Mouse (Mus musculus) olfactory bulb, adult 2 months (tissue): ENCODE data around the gene Mapk11. TPM values are rescaled to one million over a fixed set of nuclear protein-coding genes. Genes with fewer than 3 reads are reported as not detected.
A peak's percentile ranks its signal among the peaks of the same experiment; 100 is the strongest.

Experiments
- H3K27ac ChIP-seq: fragments of 200-500 bp; 2 replicates; pipeline ENCODE4 v1.5.1; 2012; ENCODE audit warnings: low read depth, low read length; ENCODE audit not compliant: insufficient read depth
- H3K4me1 ChIP-seq: fragments of 200-500 bp; 2 replicates; pipeline ENCODE4 v1.6.1; 2012; ENCODE audit warnings: low read length; ENCODE audit not compliant: control insufficient read depth, insufficient read depth
- H3K4me3 ChIP-seq: fragments of 200-500 bp; 2 replicates; pipeline ENCODE4 v1.5.1; 2012; ENCODE audit warnings: mild to moderate bottlenecking, low read depth, low read length, moderate library complexity; ENCODE audit not compliant: insufficient read depth
- CTCF ChIP-seq: fragments of 200-500 bp; IDR thresholded peaks from 2 replicates; pipeline ENCODE4 v1.5.1; 2012; ENCODE audit warnings: low read depth, mild to moderate bottlenecking, low read length, moderate library complexity; ENCODE audit not compliant: insufficient read depth
- POLR2A ChIP-seq: fragments of 200-500 bp; IDR thresholded peaks from 2 replicates; pipeline ENCODE4 v1.6.1; 2012; ENCODE audit warnings: mild to moderate bottlenecking, low read depth, low read length, moderate library complexity; ENCODE audit not compliant: insufficient read depth
- WGBS: fragments of 180-500 bp; shearing (Covaris S2); methylation state at CpG from one replicate; pipeline ENCODE4 v1.1.7; 2018; 5-methylcytosine and 5-hydroxymethylcytosine counted together
- polyA plus RNA-seq: library from polyadenylated mRNA; stranded (reverse); fragments of >200 nt; gene quantifications from 2 replicates; pipeline ENCODE4 v1.2.4, GENCODE M21; 2012; ENCODE audit warnings: low replicate concordance; ENCODE audit not compliant: missing spikeins, insufficient read depth, insufficient read length

Mapk11 gene
- polyA plus RNA-seq, 1 experiment, result not detected

- Histone ChIP-seq H3K4me3 (no peak overlapping the region), H3K4me1 (peaks cover 17% of the 10 kb centered on the region), H3K27ac (no peak overlapping the region)
- TF ChIP-seq POLR2A (no peak), CTCF (no peak)
- WGBS, result 90% methylated on average over 12 of the region's 12 CpGs
These were observed 16.1 kb upstream of the Mapk11 start for GRCm38 (mm10) chr15:89165478-89165877.

- WGBS, result 89% methylated on average over 9 of the region's 9 CpGs
- H3K4me1 ChIP-seq, result no peaks in the 10 kb centered on the region
- no peak for TF ChIP-seq CTCF
- TF ChIP-seq POLR2A, result no peak
- H3K27ac ChIP-seq, result no peak overlapping the region
- no peak overlapping the region for H3K4me3 ChIP-seq
These were observed 12.0 kb upstream of the Mapk11 start for GRCm38 (mm10) chr15:89161397-89161796.

GRCm38 (mm10) chr15:89158516-89158915 is 9.1 kb upstream of the Mapk11 start:
- Histone ChIP-seq H3K27ac (no peak overlapping the region), H3K4me3 (no peak overlapping the region), H3K4me1 (no peaks in the 10 kb centered on the region)
- no peak for TF ChIP-seq CTCF
- TF ChIP-seq POLR2A, result no peak
- WGBS, result 95% methylated on average over 16 of the region's 16 CpGs

GRCm38 (mm10) chr15:89157954-89158353 is 8.5 kb upstream of the Mapk11 start:
- 67% methylated on average over 7 of the region's 7 CpGs for WGBS
- Histone ChIP-seq H3K4me1 (no peaks in the 10 kb centered on the region), H3K27ac (no peak overlapping the region), H3K4me3 (no peak overlapping the region)
- TF ChIP-seq CTCF (0 out of 2 replicates have a peak, but pooled peaks have one; percentile 40), POLR2A (no peak)

GRCm38 (mm10) chr15:89152312-89152711 is 2.9 kb upstream of the Mapk11 start:
- Histone ChIP-seq H3K4me3 (no peak overlapping the region), H3K4me1 (peaks cover 20% of the 10 kb centered on the region), H3K27ac (no peak overlapping the region)
- TF ChIP-seq POLR2A, result no peak
- TF ChIP-seq CTCF, result no peak

GRCm38 (mm10) chr15:89150041-89150390 is 588 bp upstream of the Mapk11 start:
- TF ChIP-seq CTCF, result no peak
- no peak for TF ChIP-seq POLR2A
- H3K4me1 ChIP-seq, result peaks cover 31% of the 10 kb centered on the region
- no peak overlapping the region for H3K27ac ChIP-seq
- H3K4me3 ChIP-seq, result peak overlapping the region; percentile 27; the same call in 1 of the 2 replicates
- WGBS, result 20% methylated on average over 13 of the region's 13 CpGs

DNA sequence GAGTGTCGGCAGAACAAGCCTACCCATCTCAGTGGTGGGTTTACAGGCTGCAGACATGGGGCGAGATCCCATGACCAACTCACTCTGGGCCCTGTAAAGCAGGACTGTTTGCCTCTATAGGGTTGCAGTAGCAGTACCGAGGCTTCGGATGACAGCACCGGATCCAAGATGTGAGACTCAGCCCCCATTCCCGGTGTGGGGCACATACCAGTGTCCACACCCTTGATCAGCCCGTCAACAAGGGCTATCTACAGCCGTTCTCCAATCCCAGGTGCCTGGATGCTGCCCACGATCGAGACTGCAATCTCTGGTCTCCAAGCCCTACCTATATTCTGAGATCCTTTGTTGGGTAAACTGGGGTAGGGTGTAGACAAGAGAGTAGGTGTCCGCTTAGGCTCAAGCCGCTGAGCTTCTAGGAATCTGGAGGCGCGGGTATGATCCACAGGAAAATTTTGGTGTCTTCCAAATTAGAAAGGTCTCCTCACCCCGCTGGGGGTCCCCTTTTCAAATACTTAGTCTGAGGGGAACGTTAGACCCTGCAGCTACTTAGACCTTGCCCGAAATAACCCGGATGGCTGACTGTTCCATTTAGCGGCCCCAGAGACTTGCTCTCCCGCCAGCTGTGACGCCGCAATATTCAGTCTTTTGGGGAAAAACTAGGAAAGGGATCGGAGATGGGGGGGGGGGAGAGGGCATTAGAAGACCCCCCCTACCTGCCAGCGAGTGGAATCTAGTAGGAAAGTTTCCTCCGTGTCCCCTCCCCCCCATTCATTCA is 745 bp downstream of the Mapk11 start:
- 10% methylated on average over 25 of the region's 25 CpGs for WGBS
- Histone ChIP-seq H3K4me3 (peak overlapping the region; percentile 81), H3K4me1 (peaks cover 31% of the 10 kb centered on the region), H3K27ac (no peak overlapping the region)
- TF ChIP-seq CTCF (no peak), POLR2A (no peak)

- TF ChIP-seq CTCF, result no peak
- no peak for TF ChIP-seq POLR2A
- H3K27ac ChIP-seq, result no peak overlapping the region
- 83% methylated on average over 4 of the region's 4 CpGs for WGBS
- no peak overlapping the region for H3K4me3 ChIP-seq
- peaks cover 31% of the 10 kb centered on the region for H3K4me1 ChIP-seq
These were observed 1.5 kb downstream of the Mapk11 start for GRCm38 (mm10) chr15:89147895-89148294.

- H3K4me3 ChIP-seq, result no peak overlapping the region
- H3K4me1 ChIP-seq, result peaks cover 31% of the 10 kb centered on the region
- 32% methylated on average over 10 of the region's 10 CpGs for WGBS
- H3K27ac ChIP-seq, result no peak overlapping the region
- no peak for TF ChIP-seq POLR2A
These were observed 2.0 kb downstream of the Mapk11 start for GRCm38 (mm10) chr15:89147456-89147855.

DNA sequence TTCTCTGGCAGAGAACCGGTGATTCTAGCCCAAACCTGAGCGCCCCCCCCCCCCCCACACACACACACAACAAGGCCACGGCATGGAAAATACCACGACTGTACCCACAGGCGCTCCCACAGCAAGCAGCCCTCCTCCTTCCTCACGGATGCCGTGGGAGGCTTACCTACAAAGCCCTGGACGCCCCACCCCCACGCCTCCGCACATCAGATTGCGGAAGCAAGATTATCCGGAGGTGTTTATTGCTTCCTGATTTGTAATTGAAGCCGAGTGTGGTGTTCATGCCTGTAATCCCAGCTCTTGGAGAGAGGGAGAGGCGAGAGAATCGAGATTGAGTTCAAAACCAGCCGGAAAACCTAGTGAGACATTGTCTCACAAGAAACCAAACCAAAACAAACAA is 2.4 kb downstream of the Mapk11 start:
- TF ChIP-seq CTCF (no peak), POLR2A (no peak)
- H3K27ac ChIP-seq, result no peak overlapping the region
- 11% methylated on average over 15 of the region's 16 CpGs for WGBS

More for the DNA sequence above, 2.4 kb downstream of the Mapk11 start:
- Histone ChIP-seq H3K4me3 (peak overlapping the region; percentile 33), H3K4me1 (peaks cover 31% of the 10 kb centered on the region)
